Mouse (Mus musculus) ES-Bruce4 (cell line): ENCODE results near the gene Aida.

Experiments
- CTCF ChIP-seq: IDR thresholded peaks from one replicate; pipeline ENCODE4 v1.8.1; 2011; ENCODE audit warnings: low read depth, low read length
- POLR2A ChIP-seq: IDR thresholded peaks from one replicate; pipeline ENCODE4 v1.8.1; 2011; ENCODE audit warnings: low read length; ENCODE audit not compliant: insufficient read depth

DNA sequence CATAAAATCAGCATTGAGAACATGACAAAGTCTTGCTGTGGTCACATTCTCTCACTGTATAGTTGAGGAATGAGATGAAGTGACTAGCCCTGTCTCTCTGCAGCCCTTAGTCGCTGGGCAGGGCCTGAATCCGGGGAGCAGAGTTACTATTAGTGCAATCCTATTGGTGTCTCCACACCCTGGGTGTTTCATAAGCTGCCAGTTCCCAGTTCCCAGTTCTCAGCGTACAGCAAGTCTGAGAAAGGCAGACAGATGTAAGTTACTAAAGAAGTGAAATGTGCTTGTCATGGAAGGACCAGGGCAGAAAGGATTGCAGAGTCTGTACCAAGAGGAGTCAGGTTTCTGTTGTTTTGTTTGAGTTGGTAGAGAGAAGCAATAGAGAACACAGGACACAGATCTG, 11.2 kb downstream of the Aida start:
- TF ChIP-seq POLR2A (no peak), CTCF (no peak)
